Mouse (Mus musculus) stomach, postnatal 0 days (tissue): ENCODE measurements around the gene Sowahb.
A peak's percentile ranks its signal among the peaks of the same experiment; 100 is the strongest.

Experiments used
- CTCF ChIP-seq: IDR thresholded peaks from 2 replicates; pipeline ENCODE4 v1.5.1; 2016; ENCODE audit warnings: antibody characterized with exemption, low read depth, mild to moderate bottlenecking, moderate library complexity
- EP300 ChIP-seq: optimal IDR thresholded peaks from 2 replicates; pipeline ENCODE3; 2016; ENCODE audit warnings: antibody characterized with exemption

DNA sequence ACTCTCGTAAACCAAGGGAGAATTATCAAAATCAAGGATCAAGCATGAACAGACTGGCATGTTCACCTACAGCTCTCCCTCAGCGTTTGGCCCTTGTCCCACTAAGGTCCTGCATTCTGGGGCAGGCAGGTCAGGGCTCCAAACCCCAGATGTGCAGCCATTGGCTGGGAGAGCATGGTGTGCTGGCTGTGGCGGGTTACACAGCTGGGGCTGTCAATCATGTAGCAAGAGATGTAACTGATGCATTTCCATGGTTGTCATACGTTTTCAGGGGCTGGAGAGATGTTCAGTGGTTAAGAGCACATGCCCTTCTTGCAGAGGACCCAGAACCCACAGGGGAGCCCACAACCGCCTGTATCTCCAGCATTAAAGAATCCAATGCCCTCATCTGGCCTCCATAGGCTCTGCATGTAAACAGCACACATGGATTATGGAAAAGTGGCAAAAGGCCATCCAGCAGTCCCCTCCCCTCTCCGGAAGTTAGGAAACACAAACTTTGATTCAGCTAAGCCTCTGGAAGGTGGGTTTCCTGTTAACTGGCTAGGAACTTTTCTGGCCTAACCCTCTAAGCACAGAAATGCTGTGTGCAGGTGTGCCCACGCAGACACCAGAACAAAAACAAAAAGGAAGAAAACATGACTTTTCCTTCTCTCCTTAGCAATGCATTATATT lies 22.6 kb downstream of the Sowahb start:
- TF ChIP-seq CTCF = peak; percentile 20; the same call in 1 of the 2 replicates
- TF ChIP-seq EP300 = no peak
